Mouse (Mus musculus) embryonic facial prominence, embryonic 15.5 days (tissue): Measurements from ENCODE around the gene Tmpo. TPM values are rescaled to one million over a fixed set of nuclear protein-coding genes. Genes with fewer than 3 reads are reported as not detected.
A peak's percentile ranks its signal among the peaks of the same experiment; 100 is the strongest.

Experiments used
- ATAC-seq: fragments of 200-750 bp; cut with Nextera tagmentation; 2 replicates; pipeline ENCODE4 v1.8.0; 2017; ENCODE audit warnings: low read depth, moderate TSS enrichment; ENCODE audit not compliant: insufficient number of reproducible peaks, low FRiP score, low TSS enrichment
- H3K27ac ChIP-seq: fragments of 300-500 bp; sonication (generic); replicated peaks from 2 replicates; pipeline ENCODE4 v1.5.1; 2015; ENCODE audit warnings: mild to moderate bottlenecking, inconsistent platforms
- H3K27me3 ChIP-seq: fragments of 300-500 bp; sonication (generic); 2 replicates; pipeline ENCODE4 v1.6.1; 2015; ENCODE audit warnings: inconsistent platforms
- H3K36me3 ChIP-seq: fragments of 300-500 bp; sonication (generic); 2 replicates; pipeline ENCODE4 v1.6.1; 2015; ENCODE audit warnings: mild to moderate bottlenecking, inconsistent platforms
- H3K4me1 ChIP-seq: fragments of 300-500 bp; sonication (generic); 2 replicates; pipeline ENCODE4 v1.6.1; 2015; ENCODE audit warnings: inconsistent platforms
- H3K4me2 ChIP-seq: fragments of 300-500 bp; sonication (generic); replicated peaks from 2 replicates; pipeline ENCODE4 v1.6.1; 2015; ENCODE audit warnings: mild to moderate bottlenecking, inconsistent platforms
- H3K4me3 ChIP-seq: fragments of 300-500 bp; sonication (generic); replicated peaks from 2 replicates; pipeline ENCODE4 v1.5.1; 2015; ENCODE audit warnings: mild to moderate bottlenecking, inconsistent platforms
- H3K9ac ChIP-seq: fragments of 300-500 bp; sonication (generic); 2 replicates; pipeline ENCODE4 v1.6.1; 2015; ENCODE audit warnings: inconsistent platforms
- H3K9me3 ChIP-seq: fragments of 300-500 bp; sonication (generic); replicated peaks from 2 replicates; pipeline ENCODE4 v1.6.1; 2016; ENCODE audit warnings: inconsistent platforms
- WGBS: fragments of 180-500 bp; shearing (Covaris S2); methylation state at CpG from one replicate; pipeline ENCODE4 v1.1.7; 2015; 5-methylcytosine and 5-hydroxymethylcytosine counted together
- polyA plus RNA-seq: library from polyadenylated mRNA; unstranded; fragments of >200 nt; fragmentation: Nextera tagmentation; extraction: Ambion mirVana; gene quantifications from 2 replicates; pipeline ENCODE4 v1.2.1, GENCODE M21; 2015

The Tmpo gene
- polyA plus RNA-seq, 1 experiment from 2014 or later: 198 TPM

DNA sequence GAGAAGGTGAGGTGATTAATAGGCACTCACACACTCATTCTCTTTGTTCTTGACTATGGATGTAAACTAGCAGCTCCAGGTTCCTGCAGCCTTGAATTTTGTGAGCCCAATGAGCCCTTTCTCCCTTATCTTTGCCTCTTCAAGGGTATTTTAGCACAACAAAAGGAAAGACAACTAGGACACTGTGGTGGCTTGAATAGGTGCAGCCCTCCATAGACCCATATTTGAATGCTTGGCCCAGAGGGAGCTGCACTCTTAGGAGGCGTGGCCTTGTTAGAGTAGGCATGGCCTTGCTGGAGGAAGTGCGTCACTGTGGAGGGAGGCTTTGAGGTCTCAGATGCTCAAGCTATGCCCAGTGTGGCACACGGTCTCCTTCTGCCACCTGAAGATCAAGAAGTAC lies 19.5 kb upstream of the Tmpo start:
- no peak overlapping the region for H3K27ac ChIP-seq
- no peak overlapping the region for H3K4me2 ChIP-seq
- no peak overlapping the region for H3K9ac ChIP-seq
- no peak overlapping the region for H3K4me3 ChIP-seq
- WGBS: 91% methylated on average over 3 of the region's 3 CpGs
- no peak for ATAC-seq
- H3K9me3 ChIP-seq: no peaks in the 10 kb centered on the region
- H3K27me3 ChIP-seq: no peaks in the 10 kb centered on the region
- H3K4me1 ChIP-seq: peaks cover 21% of the 10 kb centered on the region
- H3K36me3 ChIP-seq: no peaks in the 10 kb centered on the region

GRCm38 (mm10) chr10:91199238-91199780 lies 18.2 kb upstream of the Tmpo start:
- Histone ChIP-seq H3K9ac (no peak overlapping the region), H3K9me3 (no peaks in the 10 kb centered on the region), H3K4me2 (no peak overlapping the region), H3K36me3 (no peaks in the 10 kb centered on the region), H3K27me3 (no peaks in the 10 kb centered on the region), H3K4me1 (peaks cover 21% of the 10 kb centered on the region), H3K4me3 (no peak overlapping the region), H3K27ac (peak overlapping the region; percentile 51; the same call in 1 of the 2 replicates)
- 37% methylated on average over 1 of the region's 1 CpGs for WGBS
- ATAC-seq: no peak

DNA sequence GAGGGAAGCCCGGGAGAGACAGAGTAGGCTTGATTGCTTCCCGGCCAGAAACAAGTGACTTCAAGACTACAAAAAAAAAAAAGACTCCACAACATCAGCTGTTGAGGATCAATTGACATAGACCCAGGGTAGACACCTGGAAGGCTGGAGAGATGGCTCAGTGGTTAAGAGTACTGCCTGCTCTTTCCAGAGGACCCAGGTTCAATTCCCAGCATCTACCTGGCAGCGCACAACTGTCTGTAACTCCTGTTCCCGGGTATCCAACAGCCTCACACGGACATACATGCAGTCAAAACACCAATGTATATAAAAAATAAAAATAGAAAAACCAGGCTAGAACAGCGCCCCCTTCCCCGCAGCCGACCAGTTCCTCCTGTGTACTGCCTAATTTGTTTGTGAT lies 16.6 kb upstream of the Tmpo start:
- H3K9ac ChIP-seq: no peak overlapping the region
- H3K9me3 ChIP-seq: no peaks in the 10 kb centered on the region
- no peak overlapping the region for H3K27ac ChIP-seq
- no peaks in the 10 kb centered on the region for H3K27me3 ChIP-seq
- H3K4me1 ChIP-seq: peaks cover 21% of the 10 kb centered on the region
- no peak for ATAC-seq
- 88% methylated on average over 8 of the region's 8 CpGs for WGBS
- no peak overlapping the region for H3K4me2 ChIP-seq
- H3K4me3 ChIP-seq: no peak overlapping the region
- H3K36me3 ChIP-seq: no peaks in the 10 kb centered on the region

GRCm38 (mm10) chr10:91196778-91197177 lies 15.7 kb upstream of the Tmpo start:
- WGBS: 75% methylated on average over 1 of the region's 1 CpGs
- no peak overlapping the region for H3K4me2 ChIP-seq

DNA sequence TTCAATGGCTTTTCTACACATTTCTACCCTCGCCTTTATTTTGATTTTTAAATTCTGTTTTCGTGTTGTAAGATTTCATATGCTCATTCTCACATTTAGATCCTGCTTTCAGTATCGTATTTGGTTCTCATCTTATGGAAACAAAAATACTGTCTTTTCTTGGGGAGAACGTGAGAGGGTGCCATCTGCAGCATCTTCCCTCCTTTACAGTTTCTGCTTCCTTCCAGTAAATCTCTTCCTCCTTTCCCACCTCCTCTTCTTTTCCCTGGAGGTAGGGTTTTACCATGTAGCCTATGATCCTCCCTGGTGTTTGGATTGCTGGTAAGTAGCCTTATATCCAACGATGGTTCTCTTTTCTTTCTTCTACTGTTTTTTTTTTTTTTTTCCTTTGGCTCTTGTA lies 14.6 kb upstream of the Tmpo start:
- no peaks in the 10 kb centered on the region for H3K27me3 ChIP-seq
- peaks cover 19% of the 10 kb centered on the region for H3K4me1 ChIP-seq
- no peak overlapping the region for H3K9ac ChIP-seq
- no peak overlapping the region for H3K4me3 ChIP-seq
- no peaks in the 10 kb centered on the region for H3K36me3 ChIP-seq
- H3K4me2 ChIP-seq: no peak overlapping the region
- WGBS: 83% methylated on average over 5 of the region's 5 CpGs
- H3K27ac ChIP-seq: no peak overlapping the region
- H3K9me3 ChIP-seq: no peaks in the 10 kb centered on the region
- no peak for ATAC-seq

More at GRCm38 (mm10) chr10:91196778-91197177, 15.7 kb upstream of the Tmpo start:
- Histone ChIP-seq H3K9ac (no peak overlapping the region), H3K36me3 (no peaks in the 10 kb centered on the region), H3K9me3 (no peaks in the 10 kb centered on the region), H3K4me1 (peaks cover 21% of the 10 kb centered on the region), H3K4me3 (no peak overlapping the region), H3K27ac (no peak overlapping the region), H3K27me3 (no peaks in the 10 kb centered on the region)
- ATAC-seq: no peak

- Histone ChIP-seq H3K9me3 (no peaks in the 10 kb centered on the region), H3K4me3 (no peak overlapping the region), H3K27me3 (no peaks in the 10 kb centered on the region), H3K36me3 (no peaks in the 10 kb centered on the region), H3K27ac (no peak overlapping the region), H3K4me1 (peaks cover 13% of the 10 kb centered on the region), H3K9ac (no peak overlapping the region), H3K4me2 (no peak overlapping the region)
- ATAC-seq: no peak
- 87% methylated on average over 14 of the region's 14 CpGs for WGBS
Observed at GRCm38 (mm10) chr10:91195091-91195490, 14.0 kb upstream of the Tmpo start.

DNA sequence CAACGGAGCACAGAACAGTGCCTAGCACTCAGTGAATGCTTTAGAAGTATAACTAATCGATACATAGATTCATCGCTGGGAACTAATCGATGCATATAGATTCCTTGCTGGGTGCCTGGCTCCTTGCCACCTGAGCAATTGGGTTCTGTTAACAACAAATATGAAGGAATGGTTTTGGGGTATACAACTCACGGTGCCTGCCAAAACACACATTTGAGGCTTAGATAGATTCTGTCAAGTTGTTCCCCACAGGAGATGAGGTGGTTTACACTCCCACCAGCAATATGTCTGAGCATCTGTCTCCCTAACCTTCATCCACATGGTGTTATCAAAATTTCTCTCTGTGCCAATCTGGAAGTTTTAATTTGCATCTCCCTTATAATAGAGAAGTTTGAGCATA lies 10.7 kb upstream of the Tmpo start:
- Histone ChIP-seq H3K4me2 (no peak overlapping the region), H3K27me3 (no peaks in the 10 kb centered on the region), H3K9me3 (no peaks in the 10 kb centered on the region), H3K4me3 (no peak overlapping the region), H3K9ac (no peak overlapping the region), H3K27ac (no peak overlapping the region), H3K4me1 (peaks cover 12% of the 10 kb centered on the region), H3K36me3 (no peaks in the 10 kb centered on the region)
- 79% methylated on average over 5 of the region's 5 CpGs for WGBS
- no peak for ATAC-seq

DNA sequence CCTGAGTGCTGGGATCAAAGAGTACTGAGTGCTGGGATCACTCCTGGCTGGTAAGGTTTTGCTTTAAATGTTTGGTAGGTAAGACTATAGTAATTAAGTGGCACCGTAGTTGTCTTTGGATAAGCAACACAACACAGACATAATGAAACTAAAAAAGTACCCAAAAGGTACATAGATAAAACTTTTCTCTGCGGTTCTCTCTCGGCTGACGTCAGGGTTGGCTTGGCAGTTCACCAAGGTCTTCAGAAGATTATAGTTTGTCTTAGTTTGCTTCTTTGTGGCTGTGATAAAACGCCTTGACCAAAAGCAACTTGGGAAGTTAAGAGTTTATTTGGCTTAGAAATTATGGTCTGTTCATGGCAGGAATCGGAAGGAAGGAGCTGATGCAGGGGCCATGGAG lies 8.4 kb upstream of the Tmpo start:
- no peak overlapping the region for H3K9ac ChIP-seq
- no peaks in the 10 kb centered on the region for H3K27me3 ChIP-seq
- WGBS: 90% methylated on average over 6 of the region's 6 CpGs
- H3K4me1 ChIP-seq: peaks cover 13% of the 10 kb centered on the region
- no peaks in the 10 kb centered on the region for H3K36me3 ChIP-seq
- no peak overlapping the region for H3K4me3 ChIP-seq
- H3K9me3 ChIP-seq: no peaks in the 10 kb centered on the region
- no peak overlapping the region for H3K27ac ChIP-seq
- ATAC-seq: no peak
- no peak overlapping the region for H3K4me2 ChIP-seq

DNA sequence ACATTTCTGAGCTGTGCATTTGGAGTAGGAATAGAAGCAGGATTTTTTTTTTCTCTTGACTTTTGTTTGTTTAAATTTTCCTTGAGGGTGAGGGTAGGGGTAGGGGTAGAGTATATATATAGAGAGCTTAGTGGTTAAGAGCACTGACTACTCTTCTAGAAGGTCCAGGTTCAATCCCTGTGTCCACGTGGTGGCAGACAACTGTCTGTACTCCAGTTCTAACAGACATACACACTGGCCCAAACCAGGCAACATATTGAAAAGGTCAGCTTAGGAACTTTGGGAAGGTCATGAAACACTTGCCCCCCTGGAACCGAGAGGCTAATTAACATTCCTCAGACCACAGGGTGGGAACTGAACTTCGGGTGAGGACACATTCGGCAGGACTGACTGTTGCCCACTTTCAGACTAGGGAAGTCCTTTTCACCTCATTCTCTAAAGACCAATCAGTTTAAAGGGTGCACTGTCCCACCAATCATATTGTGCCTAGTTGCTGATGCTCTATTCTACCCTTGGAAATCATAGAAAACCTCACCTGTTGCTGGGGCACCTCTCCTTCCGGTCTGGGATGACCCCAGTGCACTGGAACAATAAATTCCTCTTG lies 7.7 kb upstream of the Tmpo start:
- Histone ChIP-seq H3K36me3 (no peaks in the 10 kb centered on the region), H3K4me2 (no peak overlapping the region), H3K4me3 (no peak overlapping the region), H3K9ac (no peak overlapping the region), H3K4me1 (peaks cover 15% of the 10 kb centered on the region), H3K9me3 (no peaks in the 10 kb centered on the region), H3K27ac (peak overlapping the region; percentile 90; the same call in 1 of the 2 replicates), H3K27me3 (no peaks in the 10 kb centered on the region)
- ATAC-seq: no peak
- WGBS: 69% methylated on average over 5 of the region's 5 CpGs

DNA sequence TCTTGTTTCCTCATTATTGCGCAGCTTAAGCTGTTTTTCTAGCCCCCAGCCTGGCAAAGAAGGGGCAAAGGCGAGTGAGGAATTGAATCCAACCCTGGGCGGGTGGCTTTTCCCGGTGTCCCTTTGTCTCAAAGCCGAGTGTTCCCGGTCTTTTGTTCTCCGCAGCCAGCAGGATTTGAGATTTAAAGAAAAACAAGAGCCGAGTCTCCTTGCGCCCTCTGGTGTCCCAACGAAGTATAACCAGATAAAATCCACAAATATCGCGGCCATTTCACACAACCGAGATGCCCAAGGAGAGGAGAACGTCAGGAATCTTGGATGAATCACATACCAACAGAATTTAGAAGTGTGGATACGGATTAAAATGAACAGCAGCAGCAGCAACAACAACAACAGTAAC lies 6.8 kb upstream of the Tmpo start:
- Histone ChIP-seq H3K4me1 (peaks cover 24% of the 10 kb centered on the region), H3K9me3 (no peaks in the 10 kb centered on the region), H3K36me3 (no peaks in the 10 kb centered on the region), H3K4me3 (peak overlapping the region; percentile 40), H3K4me2 (peak overlapping the region; percentile 51), H3K27me3 (no peaks in the 10 kb centered on the region), H3K9ac (peak overlapping the region; percentile 54), H3K27ac (peak overlapping the region; percentile 90)
- 0 out of 2 replicates have a peak, but pooled peaks have one; percentile 44 for ATAC-seq
- WGBS: under 1% methylated on average over 15 of the region's 15 CpGs

- WGBS: 31% methylated on average over 10 of the region's 10 CpGs
- Histone ChIP-seq H3K36me3 (no peaks in the 10 kb centered on the region), H3K27ac (peak overlapping the region; percentile 90), H3K4me1 (peaks cover 27% of the 10 kb centered on the region), H3K27me3 (no peaks in the 10 kb centered on the region), H3K9me3 (no peaks in the 10 kb centered on the region), H3K4me2 (peak overlapping the region; percentile 51), H3K4me3 (peak overlapping the region; percentile 40), H3K9ac (peak overlapping the region; percentile 54)
- peak; percentile 27; the same call in 1 of the 2 replicates for ATAC-seq
Observed at GRCm38 (mm10) chr10:91187349-91187748, 6.2 kb upstream of the Tmpo start.

- Histone ChIP-seq H3K9ac (no peak overlapping the region), H3K36me3 (no peaks in the 10 kb centered on the region), H3K27me3 (no peaks in the 10 kb centered on the region), H3K4me1 (peaks cover 29% of the 10 kb centered on the region), H3K4me2 (no peak overlapping the region), H3K9me3 (no peaks in the 10 kb centered on the region), H3K4me3 (no peak overlapping the region), H3K27ac (no peak overlapping the region)
- no peak for ATAC-seq
- 92% methylated on average over 2 of the region's 2 CpGs for WGBS
Observed at GRCm38 (mm10) chr10:91185721-91186120, 4.6 kb upstream of the Tmpo start.
